Mouse (Mus musculus): Measurements from ENCODE around the gene Sntg2. TPM values are rescaled to one million over a fixed set of nuclear protein-coding genes. Genes with fewer than 3 reads are reported as not detected.
A peak's percentile ranks its signal among the peaks of the same experiment; 100 is the strongest.

Gene Sntg2
- polyA plus RNA-seq (2012; rRNA removed), result 2.4 and 2.6 TPM in 2 replicates

DNA sequence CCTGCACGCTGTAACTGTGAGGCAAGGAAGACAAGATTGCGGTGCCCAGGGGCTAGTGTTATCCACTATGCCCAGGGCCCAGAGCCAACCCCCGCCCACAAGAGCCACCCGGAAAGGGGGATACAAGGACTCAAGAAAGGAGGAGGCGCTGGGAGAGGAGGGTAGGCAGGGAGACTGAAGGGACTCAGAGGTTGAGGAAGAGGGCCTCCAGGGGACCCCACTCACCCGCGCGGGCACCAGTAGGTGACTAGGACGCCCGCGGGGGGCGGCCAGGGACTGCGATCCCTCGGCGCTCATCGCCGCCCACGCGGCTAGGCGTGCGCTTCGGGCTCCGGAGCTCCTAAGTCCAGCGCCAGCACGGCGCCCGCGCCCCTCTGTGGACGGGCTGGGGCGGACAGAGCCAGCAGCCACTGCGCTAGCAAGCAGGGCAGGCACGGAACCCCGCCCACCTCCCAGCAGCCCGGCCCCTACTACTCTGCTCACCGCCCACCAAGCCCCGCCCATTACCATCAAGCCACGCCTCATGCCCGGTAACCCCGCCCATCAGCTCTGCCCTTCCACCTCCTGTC is at the start of gene Sntg2:
Gene Sntg2 (minus strand): TSS at position 443 of the 569 bp plus-strand sequence.
- H3K4me1 ChIP-seq (ENCODE audit: control insufficient read depth, insufficient read depth, low read length), result peaks cover 3% of the 10 kb centered on the region; the same call in 1 of the 2 replicates
- 0 out of 2 replicates have a peak, but pooled peaks have one; percentile 20 for TF ChIP-seq POLR2A (IDR thresholded peaks at IDR 0.05; ENCODE audit: extremely low read depth, insufficient read depth, low read length)
- TF ChIP-seq CTCF (IDR thresholded peaks at IDR 0.05; ENCODE audit: extremely low read depth, insufficient read depth, low read length), result no peak
- peak within 1 kb of the TSS; percentile 73 for H3K4me3 ChIP-seq (ENCODE audit: insufficient read depth, low read length)
- H3K27ac ChIP-seq (ENCODE audit: insufficient read depth, low read length), result peak within 1 kb of the TSS; percentile 35; the same call in 1 of the 2 replicates

DNA sequence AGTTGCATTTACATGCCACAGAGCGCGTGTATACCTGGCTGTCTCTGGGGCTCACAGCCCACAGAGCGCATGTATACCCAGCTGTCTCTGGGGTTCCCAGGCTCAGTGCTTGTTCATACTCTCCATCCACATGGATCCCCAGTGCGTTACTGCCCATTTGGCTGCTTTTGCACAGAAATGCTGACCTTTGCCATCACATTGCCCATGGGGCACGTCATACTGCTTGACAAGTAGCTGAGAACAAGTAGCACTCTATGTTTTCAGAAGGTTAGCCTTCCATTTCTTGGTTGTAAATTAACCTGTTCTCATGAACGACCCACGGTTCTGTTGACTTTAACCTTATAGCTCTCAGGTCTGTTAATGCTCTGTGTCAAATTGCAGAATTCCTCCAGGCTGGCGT is 43.4 kb upstream of the Sntg2 start:
- no peak overlapping the region for H3K27ac ChIP-seq (ENCODE audit: insufficient read depth, low read length)
- no peaks in the 10 kb centered on the region for H3K4me1 ChIP-seq (ENCODE audit: control insufficient read depth, insufficient read depth, low read length)
- H3K4me3 ChIP-seq (ENCODE audit: insufficient read depth, low read length), result no peak overlapping the region
- TF ChIP-seq POLR2A (IDR thresholded peaks at IDR 0.05; ENCODE audit: extremely low read depth, insufficient read depth, low read length), result no peak
- TF ChIP-seq CTCF (IDR thresholded peaks at IDR 0.05; ENCODE audit: extremely low read depth, insufficient read depth, low read length), result no peak

- TF ChIP-seq CTCF (IDR thresholded peaks at IDR 0.05; ENCODE audit: extremely low read depth, insufficient read depth, low read length), result no peak
- TF ChIP-seq POLR2A (IDR thresholded peaks at IDR 0.05; ENCODE audit: extremely low read depth, insufficient read depth, low read length), result no peak
- H3K27ac ChIP-seq (ENCODE audit: insufficient read depth, low read length), result no peak overlapping the region
- H3K4me1 ChIP-seq (ENCODE audit: control insufficient read depth, insufficient read depth, low read length), result no peaks in the 10 kb centered on the region
- no peak overlapping the region for H3K4me3 ChIP-seq (ENCODE audit: insufficient read depth, low read length)
These were observed 42.8 kb upstream of the Sntg2 start for GRCm38 (mm10) chr12:30415981-30416380.

GRCm38 (mm10) chr12:30402651-30403050 is 29.5 kb upstream of the Sntg2 start:
- no peak overlapping the region for H3K4me3 ChIP-seq (ENCODE audit: insufficient read depth, low read length)
- TF ChIP-seq POLR2A (IDR thresholded peaks at IDR 0.05; ENCODE audit: extremely low read depth, insufficient read depth, low read length) (no peak), CTCF (IDR thresholded peaks at IDR 0.05; ENCODE audit: extremely low read depth, insufficient read depth, low read length) (no peak)
- no peak overlapping the region for H3K27ac ChIP-seq (ENCODE audit: insufficient read depth, low read length)
- H3K4me1 ChIP-seq (ENCODE audit: control insufficient read depth, insufficient read depth, low read length), result no peaks in the 10 kb centered on the region

GRCm38 (mm10) chr12:30400531-30400930 is 27.4 kb upstream of the Sntg2 start:
- H3K27ac ChIP-seq (ENCODE audit: insufficient read depth, low read length), result no peak overlapping the region
- no peak for TF ChIP-seq CTCF (IDR thresholded peaks at IDR 0.05; ENCODE audit: extremely low read depth, insufficient read depth, low read length)
- no peak for TF ChIP-seq POLR2A (IDR thresholded peaks at IDR 0.05; ENCODE audit: extremely low read depth, insufficient read depth, low read length)
- no peaks in the 10 kb centered on the region for H3K4me1 ChIP-seq (ENCODE audit: control insufficient read depth, insufficient read depth, low read length)
- H3K4me3 ChIP-seq (ENCODE audit: insufficient read depth, low read length), result no peak overlapping the region

DNA sequence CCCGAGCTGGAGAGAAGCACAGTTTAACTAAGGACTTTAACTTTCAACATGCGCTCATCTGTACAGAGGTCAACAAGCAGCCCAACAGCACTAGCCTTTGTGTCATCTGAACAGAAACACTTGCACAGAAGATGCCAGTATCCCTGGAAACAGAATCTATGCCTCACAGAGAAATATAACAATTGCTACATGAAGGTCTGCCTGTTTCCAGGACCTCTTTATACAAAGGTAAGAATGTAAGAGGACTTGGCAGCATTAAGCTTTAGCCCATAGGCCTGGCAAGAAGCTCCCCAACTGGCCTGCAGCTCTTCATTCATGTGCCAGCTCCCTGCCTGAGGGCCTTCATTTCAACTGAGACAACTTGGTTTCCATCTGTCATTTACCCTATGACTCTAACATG is 26.9 kb upstream of the Sntg2 start:
- no peak overlapping the region for H3K27ac ChIP-seq (ENCODE audit: insufficient read depth, low read length)
- H3K4me3 ChIP-seq (ENCODE audit: insufficient read depth, low read length), result no peak overlapping the region
- H3K4me1 ChIP-seq (ENCODE audit: control insufficient read depth, insufficient read depth, low read length), result no peaks in the 10 kb centered on the region
- TF ChIP-seq CTCF (IDR thresholded peaks at IDR 0.05; ENCODE audit: extremely low read depth, insufficient read depth, low read length) (no peak), POLR2A (IDR thresholded peaks at IDR 0.05; ENCODE audit: extremely low read depth, insufficient read depth, low read length) (no peak)

DNA sequence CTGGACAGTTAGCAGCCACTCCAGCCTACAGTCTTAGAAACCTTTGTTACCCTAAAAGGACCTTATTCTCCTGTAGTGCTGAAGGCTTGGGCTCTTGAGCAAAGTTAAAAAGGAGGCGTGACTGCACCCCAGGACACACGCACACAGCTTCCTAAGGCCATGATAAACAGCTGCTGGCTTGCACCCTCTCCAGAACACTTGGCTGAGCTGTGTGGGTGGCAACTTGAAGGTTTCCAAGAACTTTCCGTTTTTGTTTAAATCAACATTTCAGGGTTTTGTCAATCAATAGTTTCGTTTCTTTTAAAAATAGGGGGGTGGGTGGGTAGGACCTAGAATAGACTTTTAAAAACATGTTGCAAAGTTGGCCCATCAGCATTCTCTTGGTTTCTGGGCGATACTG is 882 bp downstream of the Sntg2 start:
- no peak overlapping the region for H3K27ac ChIP-seq (ENCODE audit: insufficient read depth, low read length)
- TF ChIP-seq POLR2A (IDR thresholded peaks at IDR 0.05; ENCODE audit: extremely low read depth, insufficient read depth, low read length), result no peak
- no peak for TF ChIP-seq CTCF (IDR thresholded peaks at IDR 0.05; ENCODE audit: extremely low read depth, insufficient read depth, low read length)
- H3K4me1 ChIP-seq (ENCODE audit: control insufficient read depth, insufficient read depth, low read length), result peaks cover 3% of the 10 kb centered on the region; the same call in 1 of the 2 replicates
- H3K4me3 ChIP-seq (ENCODE audit: insufficient read depth, low read length), result peak overlapping the region; percentile 73

- no peak overlapping the region for H3K4me3 ChIP-seq (ENCODE audit: insufficient read depth, low read length)
These were observed 3.4 kb downstream of the Sntg2 start for GRCm38 (mm10) chr12:30369786-30370185.

GRCm38 (mm10) chr12:30369141-30369540 is 4.0 kb downstream of the Sntg2 start:
- H3K27ac ChIP-seq (ENCODE audit: insufficient read depth, low read length), result no peak overlapping the region
- TF ChIP-seq POLR2A (IDR thresholded peaks at IDR 0.05; ENCODE audit: extremely low read depth, insufficient read depth, low read length) (no peak), CTCF (IDR thresholded peaks at IDR 0.05; ENCODE audit: extremely low read depth, insufficient read depth, low read length) (no peak)

More at GRCm38 (mm10) chr12:30369786-30370185, 3.4 kb downstream of the Sntg2 start:
- TF ChIP-seq CTCF (IDR thresholded peaks at IDR 0.05; ENCODE audit: extremely low read depth, insufficient read depth, low read length) (peak; percentile 93), POLR2A (IDR thresholded peaks at IDR 0.05; ENCODE audit: extremely low read depth, insufficient read depth, low read length) (no peak)
- H3K4me1 ChIP-seq (ENCODE audit: control insufficient read depth, insufficient read depth, low read length), result peaks cover 3% of the 10 kb centered on the region; the same call in 1 of the 2 replicates
- no peak overlapping the region for H3K27ac ChIP-seq (ENCODE audit: insufficient read depth, low read length)

GRCm38 (mm10) chr12:30362306-30362705 is 10.9 kb downstream of the Sntg2 start:
- Histone ChIP-seq H3K27ac (ENCODE audit: insufficient read depth, low read length) (no peak overlapping the region), H3K4me3 (ENCODE audit: insufficient read depth, low read length) (no peak overlapping the region), H3K4me1 (ENCODE audit: control insufficient read depth, insufficient read depth, low read length) (peaks cover 2% of the 10 kb centered on the region; the same call in 1 of the 2 replicates)
- TF ChIP-seq CTCF (IDR thresholded peaks at IDR 0.05; ENCODE audit: extremely low read depth, insufficient read depth, low read length) (no peak), POLR2A (IDR thresholded peaks at IDR 0.05; ENCODE audit: extremely low read depth, insufficient read depth, low read length) (no peak)

More at GRCm38 (mm10) chr12:30369141-30369540, 4.0 kb downstream of the Sntg2 start:
- Histone ChIP-seq H3K4me1 (ENCODE audit: control insufficient read depth, insufficient read depth, low read length) (peaks cover 3% of the 10 kb centered on the region; the same call in 1 of the 2 replicates), H3K4me3 (ENCODE audit: insufficient read depth, low read length) (no peak overlapping the region)

Data from cortical plate, adult 2 months (tissue).